Mouse (Mus musculus) stomach, postnatal 0 days (tissue): ENCODE results near the gene Rbm33.

Experiments used
- CTCF ChIP-seq: IDR thresholded peaks from 2 replicates; pipeline ENCODE4 v1.5.1; 2016; ENCODE audit warnings: antibody characterized with exemption, low read depth, mild to moderate bottlenecking, moderate library complexity
- EP300 ChIP-seq: optimal IDR thresholded peaks from 2 replicates; pipeline ENCODE3; 2016; ENCODE audit warnings: antibody characterized with exemption

DNA sequence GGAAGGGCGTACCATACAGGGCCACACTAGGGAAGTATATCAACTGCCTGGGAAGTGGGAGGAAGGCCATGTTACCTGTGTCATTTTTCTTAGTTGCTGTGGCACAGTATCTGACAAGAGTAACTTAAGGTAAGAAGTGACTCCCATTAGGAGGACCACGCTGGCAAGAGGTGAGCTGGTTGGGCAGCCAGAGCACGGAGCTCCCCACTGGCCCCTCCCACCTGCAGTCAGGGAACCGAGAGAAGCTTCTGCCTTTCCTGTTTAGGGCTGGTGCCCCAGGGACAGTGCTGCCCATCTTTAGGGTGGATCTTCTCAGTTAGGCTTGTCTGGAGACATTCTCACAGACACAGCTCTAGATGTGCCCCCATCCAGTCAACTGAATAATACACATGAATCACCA, 106.9 kb downstream of the Rbm33 start:
- no peak for TF ChIP-seq EP300
- no peak for TF ChIP-seq CTCF
